Mouse (Mus musculus): ENCODE measurements around the gene Aff4. TPM values are rescaled to one million over a fixed set of nuclear protein-coding genes. Genes with fewer than 3 reads are reported as not detected.

Gene Aff4
- total RNA-seq, 2 experiments from 2014 or later, result 157 to 207 TPM

GRCm38 (mm10) chr11:53428716-53429057 is 78.1 kb downstream of the Aff4 start:
- DNase-seq, result no peak

DNA sequence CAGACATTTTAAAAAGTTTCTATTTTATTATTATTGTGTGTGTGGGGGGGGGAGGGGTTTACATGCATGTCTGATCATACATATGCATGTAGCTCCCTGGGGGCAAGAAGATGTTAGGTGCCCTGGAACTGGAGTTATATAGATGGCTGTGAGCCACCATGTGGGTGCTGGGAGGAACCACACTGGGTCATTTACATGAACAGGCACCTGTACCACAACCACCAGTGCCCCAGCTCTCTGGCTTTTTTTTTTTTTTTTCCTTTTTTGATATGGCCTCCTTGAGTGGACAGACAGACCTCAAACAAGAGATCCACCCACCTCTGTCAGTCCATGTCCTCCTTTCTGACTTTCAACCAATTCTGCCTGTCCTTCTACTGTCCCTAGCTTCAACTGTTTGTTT is 78.5 kb downstream of the Aff4 start:
- no peak for DNase-seq

GRCm38 (mm10) chr11:53430300-53430669 is 79.7 kb downstream of the Aff4 start:
- DNase-seq, result peak; percentile 56 to 78

DNA sequence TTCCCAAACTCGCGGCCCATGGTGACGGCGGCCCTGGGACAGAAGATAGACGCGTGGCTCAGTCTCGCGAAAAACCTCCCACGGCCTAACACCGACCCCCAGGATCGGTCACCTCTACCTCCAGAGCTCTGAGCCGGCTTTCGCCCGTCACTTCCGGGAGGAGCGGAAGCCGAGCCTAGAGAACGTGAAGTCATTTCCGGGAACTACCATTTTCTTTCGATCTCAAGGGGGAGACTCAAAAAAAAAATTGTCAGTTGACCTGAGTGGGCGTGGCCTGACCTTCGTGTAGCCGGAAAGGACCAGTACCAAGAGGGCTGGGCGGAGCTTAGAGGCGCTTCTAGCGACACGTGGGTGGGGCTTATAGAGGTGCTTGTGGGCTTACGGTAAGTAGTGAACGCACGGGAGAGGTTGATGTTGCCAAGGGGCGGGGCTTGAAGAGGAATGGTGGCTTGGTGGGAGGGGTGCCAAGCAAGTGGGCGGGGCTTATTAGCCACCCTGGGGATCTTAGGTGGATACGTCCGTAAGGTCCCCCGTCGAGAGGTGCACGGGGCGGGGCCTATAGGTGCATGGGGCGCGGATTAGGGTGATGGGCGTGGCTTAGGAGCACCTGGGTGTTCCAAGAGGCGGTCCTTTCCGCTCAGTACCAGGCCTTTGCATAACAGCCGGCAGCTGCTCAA is 80.2 kb downstream of the Aff4 start, which contains the start of the genes Uqcrq and Gdf9:
TSS of gene Uqcrq (minus strand) at position 162 of the 677 bp plus-strand sequence.
TSS of gene Gdf9 (plus strand) at position 354 of the 677 bp plus-strand sequence.
- peak; percentile 97 to 98 for DNase-seq

DNA sequence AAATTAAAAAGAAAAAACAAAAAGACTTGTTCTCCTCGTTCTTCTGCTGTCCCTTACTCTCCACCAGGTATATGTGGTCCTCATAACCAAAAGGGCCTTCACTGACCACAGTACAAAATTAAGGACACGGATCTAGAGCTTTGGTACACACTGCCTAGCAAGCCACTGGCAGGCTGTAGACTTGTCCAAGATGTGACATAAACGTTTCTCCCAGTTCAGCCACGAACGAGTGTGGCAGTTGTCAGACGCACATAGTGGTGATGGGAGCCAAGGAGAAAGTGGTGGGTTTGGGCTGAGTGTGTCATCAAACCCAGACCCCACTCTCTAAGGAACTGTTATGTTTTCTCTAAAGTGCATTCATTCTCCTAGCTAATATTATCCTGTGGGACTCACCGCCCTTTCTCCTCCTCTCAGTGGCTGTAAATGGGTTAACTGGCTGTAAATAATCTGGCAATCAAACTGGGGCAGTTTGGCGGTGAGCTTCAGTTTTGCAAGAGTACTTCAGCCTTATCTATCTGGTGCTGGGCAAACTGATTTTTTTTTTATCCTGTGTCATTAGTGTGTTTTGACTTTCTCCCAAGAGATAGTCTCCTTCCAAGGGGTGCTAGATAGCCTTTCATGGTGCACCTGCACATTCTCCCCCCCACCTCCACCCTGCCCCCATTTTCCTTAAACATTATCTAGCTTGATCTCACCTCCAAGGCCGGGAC is 80.9 kb downstream of the Aff4 start:
- DNase-seq, result peak in 1 of 2 experiments; percentile 36

- no peak for DNase-seq
Observed at GRCm38 (mm10) chr11:53433057-53433456, 82.4 kb downstream of the Aff4 start.

- no peak for DNase-seq
Observed at GRCm38 (mm10) chr11:53435504-53435903, 84.9 kb downstream of the Aff4 start.

DNA sequence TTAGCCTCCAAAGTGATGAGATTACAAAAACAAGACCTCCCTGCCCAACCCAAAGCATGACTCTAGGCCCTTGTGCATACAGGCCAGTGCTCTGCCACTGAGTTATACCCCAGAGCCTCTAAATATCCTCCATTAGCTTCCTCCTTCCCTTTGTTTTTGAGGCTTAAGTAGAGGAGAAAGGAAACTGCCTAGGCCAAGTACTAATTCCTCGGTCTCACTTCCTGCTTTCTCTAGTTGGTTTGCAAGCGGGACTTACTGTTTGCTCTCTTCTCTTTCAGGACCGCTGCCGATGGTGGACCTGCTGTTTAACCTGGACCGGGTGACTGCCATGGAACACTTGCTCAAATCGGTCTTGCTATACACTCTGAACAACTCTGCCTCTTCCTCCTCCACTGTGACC is 85.7 kb downstream of the Aff4 start:
- no peak for DNase-seq

- DNase-seq, result peak; percentile 62 to 65
Observed at GRCm38 (mm10) chr11:53441921-53442320, 91.3 kb downstream of the Aff4 start.

DNA sequence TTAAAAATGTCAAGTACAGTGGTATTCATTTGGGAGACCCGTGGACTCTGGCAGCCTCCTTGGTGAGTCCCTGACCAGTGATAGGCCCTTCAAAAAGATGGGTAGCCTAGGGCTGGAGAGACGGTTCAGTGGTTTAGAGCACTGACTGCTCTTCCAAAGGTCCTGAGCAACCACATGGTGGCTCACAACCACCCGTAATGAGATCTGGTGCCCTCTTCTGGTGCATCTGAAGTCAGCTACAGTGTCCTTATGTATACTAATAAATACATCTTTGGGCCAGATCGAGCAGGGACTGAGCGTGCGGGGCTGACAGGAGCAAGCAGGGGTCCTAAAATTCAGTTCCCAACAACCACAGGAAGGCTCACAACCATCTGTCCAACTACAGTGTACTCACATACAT is 93.2 kb downstream of the Aff4 start:
- peak; percentile 64 to 67 for DNase-seq

- DNase-seq, result peak; percentile 60 to 63
Observed at GRCm38 (mm10) chr11:53445562-53445961, 94.9 kb downstream of the Aff4 start.

- DNase-seq, result no peak
Observed at GRCm38 (mm10) chr11:53446183-53446582, 95.5 kb downstream of the Aff4 start.

DNA sequence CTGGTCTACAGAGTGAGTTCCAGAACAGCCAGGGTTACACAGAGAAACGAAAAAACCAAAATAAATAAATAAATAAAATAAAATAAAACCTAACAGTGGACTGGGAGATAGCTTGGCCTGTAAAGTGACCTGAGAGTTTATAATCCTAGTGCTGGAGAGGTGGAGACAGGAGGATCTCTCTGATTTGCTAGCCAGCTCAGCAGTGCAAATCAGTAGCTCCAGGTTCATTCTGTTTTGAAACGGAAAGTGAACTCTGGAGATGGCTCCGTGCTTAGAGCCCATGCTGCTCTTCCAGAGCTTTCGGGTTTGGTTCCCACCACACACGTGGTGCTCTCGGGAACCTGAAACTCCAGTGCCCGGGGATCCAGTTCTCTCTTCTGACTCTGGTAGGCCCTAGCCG is 97.4 kb downstream of the Aff4 start:
- no peak for DNase-seq

- peak; percentile 83 to 86 for DNase-seq
Observed at GRCm38 (mm10) chr11:53448529-53448928, 97.9 kb downstream of the Aff4 start.

DNA sequence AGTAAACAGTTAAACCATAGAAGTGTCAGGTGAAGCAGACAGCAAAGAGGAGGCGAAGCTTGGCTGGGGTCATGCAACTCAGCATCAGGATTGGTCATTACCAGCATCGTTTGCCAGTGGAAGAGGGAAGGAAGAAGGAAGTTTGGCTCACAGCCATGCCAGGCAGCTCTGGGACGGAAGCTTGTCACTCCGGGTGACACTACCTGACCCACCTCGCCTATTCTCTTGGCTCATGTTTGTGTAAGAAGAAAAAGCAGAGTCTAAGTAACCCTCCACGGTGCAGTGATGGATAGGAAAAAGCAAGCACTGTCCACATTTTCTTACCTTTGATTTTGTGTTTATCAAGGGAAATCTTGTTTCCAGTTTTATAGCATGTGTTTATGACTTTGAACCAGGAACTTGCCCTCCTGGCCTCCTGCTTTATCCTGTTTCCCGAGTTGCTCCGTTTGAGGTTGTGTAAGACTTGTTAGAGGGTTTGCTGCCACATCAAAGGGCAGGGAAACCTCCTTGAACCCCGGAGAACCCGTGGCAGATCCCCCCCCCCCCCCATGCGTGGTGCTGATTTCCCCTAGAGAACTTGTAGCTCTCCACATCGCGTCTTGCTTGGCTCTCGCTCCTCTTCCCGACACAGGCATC is 99.6 kb downstream of the Aff4 start:
- no peak for DNase-seq

DNA sequence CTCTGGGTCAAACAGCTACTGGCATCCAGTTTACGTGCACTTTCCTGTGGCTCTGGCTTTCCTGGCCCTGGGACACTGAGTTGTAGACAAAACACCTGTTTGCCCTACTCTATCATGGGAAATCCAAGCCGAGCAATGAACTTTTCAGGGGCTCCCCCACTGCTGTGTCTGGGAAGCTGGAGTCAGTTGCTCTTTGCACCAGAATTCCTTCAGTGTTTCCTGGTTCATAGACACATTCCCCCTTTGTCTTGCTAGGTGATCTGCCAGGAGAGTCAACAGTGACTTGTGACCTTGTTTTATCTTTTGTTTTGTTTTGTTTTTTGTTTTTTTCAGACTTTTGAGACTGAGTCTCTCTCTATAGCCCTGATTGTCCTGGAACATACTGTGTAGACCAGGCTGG is 100.7 kb downstream of the Aff4 start:
- DNase-seq, result no peak

- peak; percentile 53 to 59 for DNase-seq
Observed at GRCm38 (mm10) chr11:53452396-53452795, 101.8 kb downstream of the Aff4 start.

- no peak for DNase-seq
Observed at GRCm38 (mm10) chr11:53453031-53453430, 102.4 kb downstream of the Aff4 start.

DNA sequence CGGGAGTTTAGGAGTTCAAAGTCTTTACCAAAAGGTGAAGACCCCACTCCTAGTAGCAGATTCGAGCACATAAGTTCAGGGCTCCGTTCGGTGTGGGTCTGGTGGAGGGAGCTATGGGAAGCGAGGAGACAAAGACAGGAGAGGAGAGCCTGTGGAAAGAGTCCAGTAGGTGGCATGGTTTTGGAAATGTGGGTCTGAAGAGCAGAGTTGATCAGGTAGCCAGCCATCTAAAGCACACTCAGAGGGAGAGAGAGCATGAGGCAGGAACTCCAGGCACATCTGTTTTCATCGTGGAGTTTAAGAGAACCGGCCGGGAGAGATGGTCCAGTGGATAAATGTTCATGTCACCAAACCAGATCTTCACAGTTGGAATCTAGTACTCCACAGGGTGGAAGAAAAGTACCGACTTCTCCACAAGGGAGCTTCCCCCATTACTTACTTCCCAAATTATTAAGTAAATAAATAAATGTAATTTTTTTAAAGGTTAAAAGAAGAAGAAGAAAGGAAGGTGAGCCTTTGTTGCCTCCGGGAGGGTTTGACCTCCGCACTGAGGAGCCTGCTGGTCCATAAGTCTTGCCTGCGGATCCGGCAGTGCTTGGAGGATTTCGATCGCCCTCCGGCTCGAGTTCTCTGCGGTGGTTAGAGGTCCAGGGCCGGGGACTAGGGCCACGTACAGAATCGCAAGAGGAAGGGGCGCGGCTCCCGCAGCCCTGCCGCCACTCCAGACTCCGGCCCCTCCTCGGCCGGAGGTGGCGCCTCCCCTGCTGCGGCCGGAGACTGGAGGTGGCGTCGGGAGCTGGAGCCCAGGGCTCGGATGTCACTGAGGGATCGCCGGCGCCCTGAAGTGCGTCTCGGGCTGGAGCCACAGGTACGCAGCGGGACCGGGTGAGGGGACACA is 106.1 kb downstream of the Aff4 start, which contains the start of the genes Gm10447 and Shroom1:
TSS of gene Gm10447 (minus strand) at position 637 of the 898 bp plus-strand sequence.
TSS of gene Shroom1 (plus strand) at position 732 of the 898 bp plus-strand sequence.
- DNase-seq, result peak; percentile 70 to 81

GRCm38 (mm10) chr11:53457372-53457954 is 106.8 kb downstream of the Aff4 start:
- peak in 1 of 2 experiments; percentile 25 for DNase-seq

- DNase-seq, result no peak
Observed at GRCm38 (mm10) chr11:53458996-53459395, 108.4 kb downstream of the Aff4 start.

- DNase-seq, result no peak
Observed at GRCm38 (mm10) chr11:53460192-53460591, 109.6 kb downstream of the Aff4 start.
